Mouse (Mus musculus): ENCODE data around the gene Sf1. TPM values are rescaled to one million over a fixed set of nuclear protein-coding genes. Genes with fewer than 3 reads are reported as not detected.

Sf1 gene
- 100 to 1,000 TPM; 208 to 222 TPM for total RNA-seq (2021)
- long read RNA-seq, experiment 1, full-length matches to known transcripts, result 21 of 45 reads
- long read RNA-seq, experiment 1, partial matches to known transcripts, result 16 of 45 reads
- long read RNA-seq, experiment 1, other reads (novel, unspliced or antisense), result 8 of 45 reads
- long read RNA-seq, experiment 2, full-length matches to known transcripts, result 12 of 37 reads
- long read RNA-seq, experiment 2, partial matches to known transcripts, result 23 of 37 reads
- long read RNA-seq, experiment 2, other reads (novel, unspliced or antisense), result 2 of 37 reads

DNA sequence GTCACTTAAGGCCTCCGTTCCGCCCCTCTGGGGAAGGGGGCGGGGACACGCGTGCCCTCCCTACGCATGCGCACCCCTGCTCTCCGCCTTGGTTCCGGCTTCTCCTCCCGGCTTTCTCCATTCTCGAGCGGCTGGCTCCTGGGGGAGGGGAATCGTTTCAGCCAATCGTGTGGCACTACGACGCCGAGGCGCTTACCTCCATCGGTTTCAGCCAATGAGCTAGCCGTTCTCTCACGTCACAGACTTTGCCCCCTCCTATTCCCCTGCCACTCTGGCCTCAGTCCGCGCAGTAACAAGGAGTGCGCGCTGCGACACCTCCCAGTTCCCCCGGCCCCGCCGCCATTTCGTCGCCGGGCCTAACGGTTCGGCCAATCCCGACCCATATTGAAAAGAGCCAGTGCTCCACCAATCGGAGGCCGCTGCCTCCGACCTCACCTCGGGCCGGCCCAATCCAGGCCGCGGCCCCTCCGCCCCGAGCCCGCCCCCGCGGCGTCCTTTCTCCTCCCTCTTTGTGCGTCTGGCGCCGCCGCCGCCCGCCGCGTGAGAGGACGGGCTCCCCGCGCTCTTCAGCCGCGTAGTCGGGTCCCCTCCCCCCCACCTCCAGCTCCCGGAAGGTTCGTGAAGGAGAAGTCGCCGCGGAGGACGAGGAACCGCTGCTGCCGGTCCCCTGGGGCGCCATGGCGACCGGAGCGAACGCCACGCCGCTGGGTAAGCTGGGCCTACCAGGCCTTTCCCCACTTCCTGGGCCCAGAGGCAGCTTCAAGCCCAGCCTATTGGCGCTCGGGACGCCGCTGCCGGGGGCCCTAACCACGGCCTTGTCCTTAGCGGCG, at the start of gene Sf1:
TSS of gene Sf1 (plus strand) at position 280 of the 830 bp plus-strand sequence.
- H3K27ac ChIP-seq, result peak within 1 kb of the TSS; percentile 99
- TF ChIP-seq CTCF (conservative IDR thresholded peaks at IDR 0.05), result no peak
- peak; percentile 100 for DNase-seq (ENCODE audit: low spot score in 2 of 2)
- peak within 1 kb of the TSS; percentile 93 for H3K4me3 ChIP-seq

- Histone ChIP-seq H3K27ac (no peak overlapping the region), H3K4me3 (no peak overlapping the region)
- no peak for TF ChIP-seq CTCF (conservative IDR thresholded peaks at IDR 0.05)
- no peak for DNase-seq (ENCODE audit: low spot score in 2 of 2)
Observed at GRCm38 (mm10) chr19:6313796-6314195, 49.7 kb upstream of the Sf1 start.

GRCm38 (mm10) chr19:6314513-6314912, 49.0 kb upstream of the Sf1 start:
- H3K27ac ChIP-seq, result no peak overlapping the region
- DNase-seq (ENCODE audit: low spot score in 2 of 2), result no peak
- H3K4me3 ChIP-seq, result no peak overlapping the region
- TF ChIP-seq CTCF (conservative IDR thresholded peaks at IDR 0.05), result no peak

GRCm38 (mm10) chr19:6315573-6315972, 47.9 kb upstream of the Sf1 start:
- H3K27ac ChIP-seq, result no peak overlapping the region
- no peak overlapping the region for H3K4me3 ChIP-seq
- TF ChIP-seq CTCF (conservative IDR thresholded peaks at IDR 0.05), result no peak
- no peak for DNase-seq (ENCODE audit: low spot score in 2 of 2)

- no peak overlapping the region for H3K27ac ChIP-seq
- H3K4me3 ChIP-seq, result no peak overlapping the region
- no peak for DNase-seq (ENCODE audit: low spot score in 2 of 2)
- no peak for TF ChIP-seq CTCF (conservative IDR thresholded peaks at IDR 0.05)
Observed at GRCm38 (mm10) chr19:6318145-6318544, 45.3 kb upstream of the Sf1 start.

- Histone ChIP-seq H3K27ac (no peak overlapping the region), H3K4me3 (no peak overlapping the region)
- no peak for DNase-seq (ENCODE audit: low spot score in 2 of 2)
- no peak for TF ChIP-seq CTCF (conservative IDR thresholded peaks at IDR 0.05)
Observed at GRCm38 (mm10) chr19:6321358-6321757, 42.1 kb upstream of the Sf1 start.

- H3K27ac ChIP-seq, result no peak overlapping the region
- TF ChIP-seq CTCF (conservative IDR thresholded peaks at IDR 0.05), result no peak
- DNase-seq (ENCODE audit: low spot score in 2 of 2), result no peak
- no peak overlapping the region for H3K4me3 ChIP-seq
Observed at GRCm38 (mm10) chr19:6321786-6322621, 41.5 kb upstream of the Sf1 start.

DNA sequence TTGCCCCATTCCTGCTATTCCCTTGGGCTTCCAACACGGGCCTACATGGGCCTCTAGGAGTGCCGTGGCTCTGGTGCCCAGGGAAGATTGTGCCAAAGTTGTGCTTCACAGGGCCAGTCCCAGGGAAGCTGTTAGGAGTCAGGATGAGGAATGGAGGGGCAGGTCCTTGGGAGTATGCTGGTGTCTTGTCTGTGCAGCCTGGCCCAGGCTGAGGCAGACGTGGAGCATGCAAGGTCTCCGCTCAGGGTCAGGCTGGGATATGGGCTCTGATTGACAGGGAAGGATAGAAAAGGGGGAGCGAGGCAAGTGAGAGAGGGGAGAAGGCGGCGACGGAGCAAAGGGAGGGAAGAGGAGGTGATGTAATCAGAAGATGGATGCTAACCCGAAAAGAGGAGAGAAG, 38.7 kb upstream of the Sf1 start:
- Histone ChIP-seq H3K27ac (no peak overlapping the region), H3K4me3 (no peak overlapping the region)
- TF ChIP-seq CTCF (conservative IDR thresholded peaks at IDR 0.05), result no peak
- DNase-seq (ENCODE audit: low spot score in 2 of 2), result no peak

- DNase-seq (ENCODE audit: low spot score in 2 of 2), result no peak
- H3K27ac ChIP-seq, result no peak overlapping the region
- no peak overlapping the region for H3K4me3 ChIP-seq
- TF ChIP-seq CTCF (conservative IDR thresholded peaks at IDR 0.05), result no peak
Observed at GRCm38 (mm10) chr19:6331178-6331577, 32.3 kb upstream of the Sf1 start.

DNA sequence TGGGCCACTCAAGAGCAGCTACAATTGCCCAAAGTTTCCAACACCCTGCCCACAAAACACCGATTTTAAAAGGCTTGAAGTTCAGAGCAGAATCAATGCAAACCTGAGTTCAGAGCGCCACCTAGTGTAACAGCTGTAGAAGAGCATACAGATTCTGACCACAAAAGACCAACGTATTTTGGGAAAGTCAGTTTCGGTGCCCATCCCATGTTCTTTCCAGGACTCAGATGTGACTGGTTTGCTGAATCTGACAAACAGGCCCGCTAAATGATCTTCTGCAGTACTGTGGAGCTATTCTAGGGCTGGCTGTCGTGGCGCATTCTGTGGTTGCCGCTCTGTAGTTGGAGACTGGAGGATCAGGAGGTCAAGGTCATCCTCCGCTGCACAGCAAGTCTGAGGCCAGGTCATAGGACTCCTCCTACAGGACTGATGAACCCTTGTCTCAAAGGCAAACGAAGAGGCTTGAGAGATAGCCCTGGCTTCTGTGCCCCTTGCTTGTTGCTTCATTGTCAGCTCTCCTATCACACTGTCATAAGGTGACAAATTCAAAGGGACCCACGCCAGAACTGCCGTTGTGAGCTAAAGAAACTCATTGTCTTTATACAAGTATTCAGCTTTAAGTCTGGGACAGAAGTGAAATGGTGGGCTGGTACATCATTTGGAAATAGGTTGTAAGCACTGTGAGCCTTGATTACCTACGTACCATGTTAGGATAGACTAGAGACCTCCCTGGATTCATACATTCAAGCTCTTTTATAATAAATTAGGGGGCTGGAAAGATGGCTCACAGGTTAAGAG, 31.6 kb upstream of the Sf1 start:
- peak overlapping the region; percentile 12; the same call in 1 of the 2 replicates for H3K4me3 ChIP-seq
- H3K27ac ChIP-seq, result peak overlapping the region; percentile 54
- peak; percentile 52 to 77 for DNase-seq (ENCODE audit: low spot score in 2 of 2)
- peak; percentile 98 for TF ChIP-seq CTCF (conservative IDR thresholded peaks at IDR 0.05)

DNA sequence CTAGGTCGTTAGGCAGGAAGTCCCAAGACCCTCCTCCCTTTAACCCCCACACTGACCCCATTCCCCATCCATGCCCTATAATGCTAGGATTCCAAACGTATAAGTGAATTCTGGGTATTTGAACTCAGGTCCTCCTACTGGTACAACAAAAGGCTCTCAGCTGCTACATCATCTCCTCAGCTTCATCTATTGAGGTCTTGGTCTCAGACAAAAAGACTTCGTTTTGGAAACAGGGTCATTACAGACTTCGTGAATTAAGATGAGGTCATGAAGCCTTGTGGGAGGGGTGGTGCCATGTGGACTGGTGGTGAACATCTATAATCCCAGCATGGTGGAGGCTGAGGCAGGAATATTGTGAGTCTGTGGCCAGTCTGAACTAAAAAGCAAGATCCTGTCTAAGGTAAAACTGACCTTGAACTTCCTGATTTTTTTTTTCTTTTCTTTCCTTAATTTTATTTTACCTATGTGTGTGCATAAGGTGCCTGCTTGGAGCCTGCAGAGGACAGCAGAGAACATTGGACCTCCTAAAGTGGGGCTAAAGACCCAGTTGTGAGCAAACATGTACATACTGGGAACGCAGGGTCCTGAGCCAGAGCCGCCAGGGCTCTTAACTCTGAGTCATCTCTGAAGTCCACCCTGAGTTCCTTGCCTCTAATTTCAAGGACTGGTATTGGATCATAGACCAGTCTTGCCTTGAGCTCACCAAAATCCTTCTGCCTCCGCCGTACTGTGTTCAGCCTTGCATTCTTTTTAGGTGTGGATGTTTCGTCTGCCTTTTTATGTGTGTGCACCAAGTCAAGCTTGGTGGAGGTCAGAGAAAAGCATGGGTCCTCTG, 29.5 kb upstream of the Sf1 start:
- no peak for TF ChIP-seq CTCF (conservative IDR thresholded peaks at IDR 0.05)
- DNase-seq (ENCODE audit: low spot score in 2 of 2), result no peak
- peak overlapping the region; percentile 98 for H3K4me3 ChIP-seq
- H3K27ac ChIP-seq, result peak overlapping the region; percentile 89

Measured in layer of hippocampus, adult 2 months (tissue).